Mouse (Mus musculus): ENCODE results near the gene Cct4.

- TF ChIP-seq POLR2A (IDR thresholded peaks at IDR 0.05; ENCODE audit: insufficient read depth, low read depth, low read length) (no peak), CTCF (IDR thresholded peaks at IDR 0.05; ENCODE audit: insufficient read depth, low read depth, low read length) (no peak)
Measured at GRCm38 (mm10) chr11:23020841-23021240, 30.5 kb downstream of the Cct4 start.
